Mouse (Mus musculus) lung, postnatal 0 days (tissue): ENCODE data around the gene Gpr75.

Source experiments
- CTCF ChIP-seq: IDR thresholded peaks from 2 replicates; pipeline ENCODE4 v1.5.1; 2016; ENCODE audit warnings: antibody characterized with exemption, mild to moderate bottlenecking
- EP300 ChIP-seq: IDR thresholded peaks from 2 replicates; pipeline ENCODE4 v1.6.1; 2016; ENCODE audit warnings: antibody characterized with exemption, mild to moderate bottlenecking, control low read depth

- no peak for TF ChIP-seq EP300
- TF ChIP-seq CTCF: no peak
Observed at GRCm38 (mm10) chr11:30928498-30928897, 43.3 kb downstream of the Gpr75 start.
